Mouse (Mus musculus): ENCODE data around the gene Hsdl2. TPM values are rescaled to one million over a fixed set of nuclear protein-coding genes. Genes with fewer than 3 reads are reported as not detected.

Hsdl2 gene
- total and polyA plus RNA-seq, 2 experiments: 25.8 to 68.9 TPM

GRCm38 (mm10) chr4:59582186-59582585, 823 bp downstream of the Hsdl2 start:
- no peaks in the 10 kb centered on the region for H3K27me3 ChIP-seq (ENCODE audit: control insufficient read depth, insufficient read depth, low read length)
- TF ChIP-seq POLR2A (IDR thresholded peaks at IDR 0.05; ENCODE audit: extremely low read depth, insufficient read depth, low read length) (no peak), CTCF (IDR thresholded peaks at IDR 0.05; ENCODE audit: low read depth, low read length) (no peak)

DNA sequence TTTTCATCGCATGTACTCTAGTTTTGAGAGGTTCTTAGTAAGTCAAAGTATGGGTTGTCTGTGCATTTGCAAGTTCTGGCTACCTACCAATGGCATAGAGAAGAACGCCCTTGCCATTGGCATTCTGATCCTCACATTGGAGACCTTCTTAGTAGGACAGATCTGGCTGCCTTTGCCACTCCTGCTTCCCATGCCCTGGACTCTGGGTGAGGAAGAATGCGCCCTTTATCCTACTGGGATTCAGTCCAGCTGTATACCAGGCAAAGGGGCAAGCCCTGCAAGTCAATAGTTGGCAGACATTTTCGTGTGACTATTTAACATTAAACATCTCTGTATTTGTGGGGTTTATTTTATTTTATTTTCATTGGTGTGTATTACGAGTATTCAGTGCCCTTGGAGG, 3.7 kb downstream of the Hsdl2 start:
- TF ChIP-seq POLR2A (IDR thresholded peaks at IDR 0.05; ENCODE audit: extremely low read depth, insufficient read depth, low read length) (no peak), CTCF (IDR thresholded peaks at IDR 0.05; ENCODE audit: low read depth, low read length) (no peak)
- H3K79me2 ChIP-seq (ENCODE audit: control insufficient read depth, insufficient read depth, low read length): peaks cover 23% of the 10 kb centered on the region
- peaks cover 7% of the 10 kb centered on the region for H3K36me3 ChIP-seq (ENCODE audit: control insufficient read depth, insufficient read depth, low read length)
- no peak overlapping the region for H3K9ac ChIP-seq (ENCODE audit: low read depth, low read length)
- no peaks in the 10 kb centered on the region for H3K27me3 ChIP-seq (ENCODE audit: control insufficient read depth, insufficient read depth, low read length)
- DNase-seq (ENCODE audit: extremely low read depth, low read depth, low spot score): peak; percentile 94
- H3K4me3 ChIP-seq (ENCODE audit: insufficient read depth, low read depth, low read length): 0 out of 2 replicates have a peak overlapping the region, but pooled peaks have one; percentile 29
- H3K27ac ChIP-seq (replicated peaks; ENCODE audit: insufficient read depth, low read depth, low read length): no peak overlapping the region; the same call in 1 of the 2 replicates
- WGBS: 31% methylated on average over 5 of the region's 5 CpGs
- peaks cover 13% of the 10 kb centered on the region; the same call in 1 of the 2 replicates for H3K4me1 ChIP-seq (ENCODE audit: control insufficient read depth, insufficient read depth, low read length)

More at GRCm38 (mm10) chr4:59582186-59582585, 823 bp downstream of the Hsdl2 start:
- peak overlapping the region; percentile 83 for H3K27ac ChIP-seq (replicated peaks; ENCODE audit: insufficient read depth, low read depth, low read length)
- 9% methylated on average over 6 of the region's 6 CpGs for WGBS
- peaks cover 4% of the 10 kb centered on the region; the same call in 1 of the 2 replicates for H3K36me3 ChIP-seq (ENCODE audit: control insufficient read depth, insufficient read depth, low read length)
- H3K4me3 ChIP-seq (ENCODE audit: insufficient read depth, low read depth, low read length): peak overlapping the region; percentile 57
- peaks cover 12% of the 10 kb centered on the region for H3K79me2 ChIP-seq (ENCODE audit: control insufficient read depth, insufficient read depth, low read length)
- H3K4me1 ChIP-seq (ENCODE audit: control insufficient read depth, insufficient read depth, low read length): peaks cover 10% of the 10 kb centered on the region; the same call in 1 of the 2 replicates
- H3K9ac ChIP-seq (ENCODE audit: low read depth, low read length): peak overlapping the region; percentile 61; the same call in 1 of the 2 replicates
- DNase-seq (ENCODE audit: extremely low read depth, low read depth, low spot score): no peak

DNA sequence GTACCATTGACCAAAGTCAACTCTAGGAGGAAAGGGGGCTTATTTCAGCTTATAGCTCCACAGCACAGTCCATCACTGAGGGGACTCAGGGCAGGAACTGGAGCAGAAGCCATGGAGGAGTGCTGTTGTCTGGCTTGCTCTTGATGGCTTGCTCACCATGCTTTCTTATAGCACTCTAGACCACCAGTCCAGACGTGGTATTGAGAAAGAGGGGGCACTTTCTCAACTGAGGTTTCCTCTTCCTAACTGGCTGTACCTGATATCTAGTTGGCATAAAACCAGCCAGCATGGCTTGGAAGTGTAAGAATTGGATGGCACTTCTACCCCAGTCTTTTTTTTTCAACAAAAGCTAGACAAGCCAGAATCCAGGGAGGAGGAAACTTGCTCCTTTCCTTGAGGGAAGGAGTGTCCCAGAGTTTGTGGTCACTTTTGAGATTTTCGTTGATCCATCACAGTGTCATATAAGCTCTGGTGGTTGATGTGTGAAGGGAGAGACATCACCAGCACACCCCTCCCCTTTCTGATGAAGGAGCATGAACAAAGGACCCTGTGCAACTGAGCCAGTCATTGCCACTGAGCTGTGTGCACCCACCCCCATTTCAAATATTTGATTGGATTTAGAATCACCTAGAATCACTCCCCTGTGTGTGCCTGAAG, 6.0 kb downstream of the Hsdl2 start:
- Histone ChIP-seq H3K4me3 (ENCODE audit: insufficient read depth, low read depth, low read length) (no peak overlapping the region), H3K27me3 (ENCODE audit: control insufficient read depth, insufficient read depth, low read length) (no peaks in the 10 kb centered on the region), H3K4me1 (ENCODE audit: control insufficient read depth, insufficient read depth, low read length) (peaks cover 11% of the 10 kb centered on the region; the same call in 1 of the 2 replicates), H3K79me2 (ENCODE audit: control insufficient read depth, insufficient read depth, low read length) (peaks cover 35% of the 10 kb centered on the region), H3K9ac (ENCODE audit: low read depth, low read length) (no peak overlapping the region), H3K27ac (replicated peaks; ENCODE audit: insufficient read depth, low read depth, low read length) (no peak overlapping the region), H3K36me3 (ENCODE audit: control insufficient read depth, insufficient read depth, low read length) (peaks cover 10% of the 10 kb centered on the region)
- TF ChIP-seq POLR2A (IDR thresholded peaks at IDR 0.05; ENCODE audit: extremely low read depth, insufficient read depth, low read length) (no peak), CTCF (IDR thresholded peaks at IDR 0.05; ENCODE audit: low read depth, low read length) (no peak)
- peak; percentile 37 for DNase-seq (ENCODE audit: extremely low read depth, low read depth, low spot score)
- WGBS: 59% methylated on average over 2 of the region's 2 CpGs

- no peak for DNase-seq (ENCODE audit: extremely low read depth, low read depth, low spot score)
- Histone ChIP-seq H3K4me1 (ENCODE audit: control insufficient read depth, insufficient read depth, low read length) (peaks cover 9% of the 10 kb centered on the region; the same call in 1 of the 2 replicates), H3K79me2 (ENCODE audit: control insufficient read depth, insufficient read depth, low read length) (peaks cover 35% of the 10 kb centered on the region), H3K36me3 (ENCODE audit: control insufficient read depth, insufficient read depth, low read length) (peaks cover 15% of the 10 kb centered on the region), H3K4me3 (ENCODE audit: insufficient read depth, low read depth, low read length) (no peak overlapping the region), H3K9ac (ENCODE audit: low read depth, low read length) (no peak overlapping the region), H3K27ac (replicated peaks; ENCODE audit: insufficient read depth, low read depth, low read length) (no peak overlapping the region), H3K27me3 (ENCODE audit: control insufficient read depth, insufficient read depth, low read length) (no peaks in the 10 kb centered on the region)
- 95% methylated on average over 1 of the region's 1 CpGs for WGBS
- no peak for TF ChIP-seq CTCF (IDR thresholded peaks at IDR 0.05; ENCODE audit: low read depth, low read length)
- no peak for TF ChIP-seq POLR2A (IDR thresholded peaks at IDR 0.05; ENCODE audit: extremely low read depth, insufficient read depth, low read length)
Observed at GRCm38 (mm10) chr4:59587872-59588226, 6.5 kb downstream of the Hsdl2 start.

DNA sequence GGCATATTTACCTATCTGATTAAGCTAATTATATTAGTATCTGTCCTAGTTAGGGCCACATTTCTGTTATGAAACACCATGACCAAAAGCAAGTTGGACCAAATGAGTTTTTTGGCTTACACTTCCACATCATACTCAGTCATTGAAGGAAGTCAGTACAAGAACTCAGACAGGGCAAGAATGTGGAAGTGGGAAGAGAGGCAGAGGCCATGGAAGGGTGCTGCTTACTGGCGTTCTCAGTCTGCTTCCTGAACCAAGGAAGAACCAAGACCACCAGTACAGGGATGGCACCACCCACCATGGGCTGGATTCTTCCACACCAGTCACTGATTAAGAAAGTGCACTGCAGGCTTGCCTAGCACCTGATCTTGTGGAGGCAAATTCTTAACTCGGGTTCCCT, 13.3 kb downstream of the Hsdl2 start:
- Histone ChIP-seq H3K27me3 (ENCODE audit: control insufficient read depth, insufficient read depth, low read length) (no peaks in the 10 kb centered on the region), H3K36me3 (ENCODE audit: control insufficient read depth, insufficient read depth, low read length) (peaks cover 60% of the 10 kb centered on the region), H3K9ac (ENCODE audit: low read depth, low read length) (no peak overlapping the region), H3K4me1 (ENCODE audit: control insufficient read depth, insufficient read depth, low read length) (no peaks in the 10 kb centered on the region), H3K27ac (replicated peaks; ENCODE audit: insufficient read depth, low read depth, low read length) (no peak overlapping the region), H3K4me3 (ENCODE audit: insufficient read depth, low read depth, low read length) (no peak overlapping the region), H3K79me2 (ENCODE audit: control insufficient read depth, insufficient read depth, low read length) (peaks cover 12% of the 10 kb centered on the region; the same call in 1 of the 2 replicates)
- TF ChIP-seq CTCF (IDR thresholded peaks at IDR 0.05; ENCODE audit: low read depth, low read length) (no peak), POLR2A (IDR thresholded peaks at IDR 0.05; ENCODE audit: extremely low read depth, insufficient read depth, low read length) (no peak)
- DNase-seq (ENCODE audit: extremely low read depth, low read depth, low spot score): no peak
- WGBS: 71% methylated on average over 2 of the region's 2 CpGs

DNA sequence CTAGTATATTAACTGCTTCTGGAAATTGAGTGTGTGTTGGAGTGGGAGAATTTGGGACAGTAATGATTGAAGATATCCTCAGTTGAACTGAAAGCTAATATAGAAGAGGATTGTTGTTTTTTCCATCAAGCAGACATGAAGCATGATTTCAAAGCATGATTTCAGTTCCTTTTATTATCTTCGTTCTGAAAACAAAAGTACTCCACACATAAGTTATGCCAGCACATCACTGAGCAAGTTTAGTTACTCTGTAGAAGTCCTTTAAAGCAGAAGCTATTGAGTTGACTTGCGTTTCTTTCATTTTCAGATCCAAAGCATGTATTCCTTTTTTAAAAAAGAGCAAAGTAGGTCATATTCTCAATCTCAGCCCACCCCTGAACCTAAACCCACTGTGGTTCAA, 15.2 kb downstream of the Hsdl2 start:
- Histone ChIP-seq H3K9ac (ENCODE audit: low read depth, low read length) (no peak overlapping the region), H3K27ac (replicated peaks; ENCODE audit: insufficient read depth, low read depth, low read length) (no peak overlapping the region)
- WGBS: 89% methylated on average over 2 of the region's 2 CpGs

More for the DNA sequence above, 15.2 kb downstream of the Hsdl2 start:
- Histone ChIP-seq H3K79me2 (ENCODE audit: control insufficient read depth, insufficient read depth, low read length) (peaks cover 3% of the 10 kb centered on the region; the same call in 1 of the 2 replicates), H3K36me3 (ENCODE audit: control insufficient read depth, insufficient read depth, low read length) (peaks cover 71% of the 10 kb centered on the region), H3K27me3 (ENCODE audit: control insufficient read depth, insufficient read depth, low read length) (no peaks in the 10 kb centered on the region), H3K4me3 (ENCODE audit: insufficient read depth, low read depth, low read length) (no peak overlapping the region), H3K4me1 (ENCODE audit: control insufficient read depth, insufficient read depth, low read length) (no peaks in the 10 kb centered on the region)
- no peak for DNase-seq (ENCODE audit: extremely low read depth, low read depth, low spot score)
- TF ChIP-seq POLR2A (IDR thresholded peaks at IDR 0.05; ENCODE audit: extremely low read depth, insufficient read depth, low read length) (no peak), CTCF (IDR thresholded peaks at IDR 0.05; ENCODE audit: low read depth, low read length) (no peak)

Measured in liver, adult 2 months (tissue).